Mouse (Mus musculus): ENCODE data around the gene Car4. TPM values are rescaled to one million over a fixed set of nuclear protein-coding genes. Genes with fewer than 3 reads are reported as not detected.

Car4 gene
- polyA plus RNA-seq, 1 experiment from 2014 or later: 4.3 TPM

GRCm38 (mm10) chr11:85003566-85003965, 46.0 kb downstream of the Car4 start:
- ATAC-seq (ENCODE audit: insufficient number of reproducible peaks, low FRiP score): no peak
- H3K4me2 ChIP-seq: no peak overlapping the region
- H3K9ac ChIP-seq: no peak overlapping the region
- H3K36me3 ChIP-seq: peaks cover 42% of the 10 kb centered on the region
- no peaks in the 10 kb centered on the region for H3K4me1 ChIP-seq (replicated peaks)
- no peak overlapping the region for H3K4me3 ChIP-seq
- WGBS: 86% methylated on average over 3 of the region's 3 CpGs
- H3K27ac ChIP-seq (ENCODE audit: poor library complexity, severe bottlenecking): no peak overlapping the region
- H3K9me3 ChIP-seq (replicated peaks): no peaks in the 10 kb centered on the region
- H3K27me3 ChIP-seq (replicated peaks): no peaks in the 10 kb centered on the region

DNA sequence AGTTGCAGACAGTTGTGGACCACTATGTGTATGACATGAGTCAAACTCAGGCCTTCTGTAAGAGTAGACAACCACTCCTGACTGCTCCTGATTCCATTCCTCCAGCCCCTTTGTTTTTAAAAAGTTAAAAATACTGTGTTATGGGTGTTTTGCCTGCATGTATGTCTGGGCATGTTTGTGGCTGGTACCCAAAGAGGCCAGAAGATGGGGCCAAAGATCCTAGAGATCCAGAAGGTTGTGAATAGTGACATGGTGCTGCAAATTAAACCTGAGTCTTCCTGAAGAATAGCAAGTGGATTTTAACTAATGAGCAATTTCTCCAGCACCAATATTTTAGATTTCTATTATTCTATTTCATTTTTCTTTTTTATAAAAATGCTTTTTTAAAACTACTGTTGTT, 55.5 kb downstream of the Car4 start:
- H3K9ac ChIP-seq: no peak overlapping the region
- no peaks in the 10 kb centered on the region for H3K4me1 ChIP-seq (replicated peaks)
- no peak overlapping the region for H3K27ac ChIP-seq (ENCODE audit: poor library complexity, severe bottlenecking)
- H3K9me3 ChIP-seq (replicated peaks): no peaks in the 10 kb centered on the region
- H3K4me3 ChIP-seq: no peak overlapping the region
- no peak for ATAC-seq (ENCODE audit: insufficient number of reproducible peaks, low FRiP score)
- H3K36me3 ChIP-seq: peaks cover 48% of the 10 kb centered on the region
- no peak overlapping the region for H3K4me2 ChIP-seq
- H3K27me3 ChIP-seq (replicated peaks): no peaks in the 10 kb centered on the region

Other genes starting within 250 kb of the Car4 start
- 12.9 and 17.3 TPM in 2 replicates for gene Mrm1, start 138.3 kb upstream of the Car4 start, polyA plus RNA-seq (2016; fragmentation: Nextera tagmentation; extraction: Ambion mirVana)
- gene Dhrs11, start 128.8 kb upstream of the Car4 start, polyA plus RNA-seq (2016; fragmentation: Nextera tagmentation; extraction: Ambion mirVana): 25.2 and 26.8 TPM in 2 replicates
- gene Ggnbp2, start 87.0 kb upstream of the Car4 start, polyA plus RNA-seq (2016; fragmentation: Nextera tagmentation; extraction: Ambion mirVana): 55.5 and 57.4 TPM in 2 replicates
- gene Myo19, start 77.6 kb upstream of the Car4 start, polyA plus RNA-seq (2016; fragmentation: Nextera tagmentation; extraction: Ambion mirVana): 7.9 and 8.3 TPM in 2 replicates
- gene Pigw, start 77.5 kb upstream of the Car4 start, polyA plus RNA-seq (2016; fragmentation: Nextera tagmentation; extraction: Ambion mirVana): 2.9 and 3.4 TPM in 2 replicates
- gene Znhit3, start 41.4 kb upstream of the Car4 start, polyA plus RNA-seq (2016; fragmentation: Nextera tagmentation; extraction: Ambion mirVana): 33.8 and 37.1 TPM in 2 replicates
- gene Usp32, start 182.4 kb downstream of the Car4 start, polyA plus RNA-seq (2016; fragmentation: Nextera tagmentation; extraction: Ambion mirVana): 5.3 and 5.4 TPM in 2 replicates
- gene 1700125H20Rik, start 212.6 kb downstream of the Car4 start, polyA plus RNA-seq (2016; fragmentation: Nextera tagmentation; extraction: Ambion mirVana): not detected in 2 replicates